24 mouse cellular contexts compared by ENCODE assay signal in the genomic region with DNA sequence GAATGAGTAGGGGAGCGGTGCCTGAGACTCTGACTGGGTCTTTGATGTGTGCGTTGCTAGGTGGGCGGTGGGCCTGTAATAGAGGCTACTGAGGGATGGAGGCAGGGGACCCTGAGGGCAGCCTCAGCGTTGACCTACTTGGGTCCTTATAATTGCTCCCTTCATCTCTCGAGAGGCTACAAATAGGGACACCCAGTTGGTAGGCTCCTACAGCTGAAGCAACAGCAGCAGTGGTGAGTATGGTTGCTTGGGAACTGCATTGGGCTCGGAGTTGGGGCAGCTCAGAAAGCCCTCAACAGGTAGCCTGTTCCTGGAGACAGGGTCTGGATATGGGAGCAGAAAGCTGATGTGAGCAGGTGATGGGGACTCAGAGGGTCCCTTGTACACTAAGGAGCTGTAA. TPM values are rescaled to one million over a fixed set of nuclear protein-coding genes. Genes with fewer than 3 reads are reported as not detected.
"Had no signal": no experiment of that assay in that cellular context is flagged by ENCODE, and none has a peak within 500 bp of the region (broad histone marks: within the 10 kb centered on the region; RNA-seq: fewer than 3 reads in every experiment).

No protein-coding gene starts in this region.

- DNase-seq: kidney, adult 18-20 months; left cerebral cortex, postnatal 4 days; lung, embryonic 14.5 days; lung, postnatal 14 days; right cerebral cortex, adult 18-20 months; right cerebral cortex, postnatal 25 days; thymus, postnatal 36 days had no signal

- H3K27ac ChIP-seq: layer of hippocampus, adult 2 months; liver, embryonic 12.5 days; macrophage; midbrain, embryonic 15.5 days; neural tube, embryonic 13.5 days had no signal

- ATAC-seq: liver, embryonic 12.5 days; midbrain, embryonic 15.5 days had no signal

- H3K36me3 ChIP-seq: liver, embryonic 12.5 days; midbrain, embryonic 15.5 days; neural tube, embryonic 13.5 days had no signal

- H3K4me1 ChIP-seq: midbrain, embryonic 15.5 days had no signal

- H3K27me3 ChIP-seq: liver, embryonic 12.5 days; midbrain, embryonic 15.5 days; neural tube, embryonic 13.5 days had no signal

- H3K9ac ChIP-seq: liver, embryonic 12.5 days; lung, embryonic 14.5 days; midbrain, embryonic 15.5 days; neural tube, embryonic 13.5 days had no signal

- H3K4me3 ChIP-seq: layer of hippocampus, adult 2 months; liver, embryonic 12.5 days; megakaryocyte, embryonic 14.5 days; midbrain, embryonic 15.5 days; neural tube, embryonic 13.5 days had no signal

- H3K4me2 ChIP-seq: liver, embryonic 12.5 days; lung, embryonic 14.5 days; midbrain, embryonic 11.5 days; midbrain, embryonic 15.5 days; neural tube, embryonic 13.5 days had no signal

- H3K9me3 ChIP-seq: liver, embryonic 12.5 days; megakaryocyte, embryonic 14.5 days; midbrain, embryonic 15.5 days; neural tube, embryonic 13.5 days had no signal

RNA-seq across cellular contexts. Expression of gene Gm42674, which starts 1.7 kb away (rescaled TPM):
- total RNA-seq: layer of hippocampus, adult 2 months; layer of hippocampus, postnatal 10 days; left cerebral cortex, adult 18-20 months; left cerebral cortex, postnatal 10 days; left cerebral cortex, postnatal 4 days; monocyte, adult 5-6 weeks had no signal
- polyA plus RNA-seq: kidney, embryonic 14.5 days; limb, embryonic 14.5 days; liver, embryonic 12.5 days; liver, embryonic 16.5 days; lung, embryonic 14.5 days; macrophage; midbrain, embryonic 11.5 days; midbrain, embryonic 15.5 days; neural tube, embryonic 13.5 days; stomach, embryonic 14.5 days; testis, adult 2 months; thymus, postnatal 0 days had no signal

RNA-seq across cellular contexts. Expression of gene S100a4, which starts 3.5 kb away (rescaled TPM):
- polyA plus RNA-seq: neural tube, embryonic 13.5 days had no signal

RNA-seq across cellular contexts. Expression of gene S100a5, which starts 8.3 kb away (rescaled TPM):
- total RNA-seq: layer of hippocampus, adult 2 months; layer of hippocampus, postnatal 10 days; left cerebral cortex, adult 18-20 months; left cerebral cortex, postnatal 10 days; left cerebral cortex, postnatal 4 days; monocyte, adult 5-6 weeks had no signal
- polyA plus RNA-seq: kidney, embryonic 14.5 days; limb, embryonic 14.5 days; liver, embryonic 12.5 days; liver, embryonic 16.5 days; lung, embryonic 14.5 days; macrophage; midbrain, embryonic 11.5 days; midbrain, embryonic 15.5 days; neural tube, embryonic 13.5 days; testis, adult 2 months had no signal

RNA-seq across cellular contexts. Expression of gene S100a2, which starts 10.0 kb away (rescaled TPM):
- total RNA-seq: layer of hippocampus, adult 2 months; layer of hippocampus, postnatal 10 days; left cerebral cortex, adult 18-20 months; left cerebral cortex, postnatal 10 days; left cerebral cortex, postnatal 4 days; monocyte, adult 5-6 weeks had no signal
- polyA plus RNA-seq: kidney, embryonic 14.5 days; limb, embryonic 14.5 days; liver, embryonic 12.5 days; liver, embryonic 16.5 days; lung, embryonic 14.5 days; macrophage; midbrain, embryonic 11.5 days; midbrain, embryonic 15.5 days; neural tube, embryonic 13.5 days; stomach, embryonic 14.5 days; testis, adult 2 months had no signal
